In the genomic region with DNA sequence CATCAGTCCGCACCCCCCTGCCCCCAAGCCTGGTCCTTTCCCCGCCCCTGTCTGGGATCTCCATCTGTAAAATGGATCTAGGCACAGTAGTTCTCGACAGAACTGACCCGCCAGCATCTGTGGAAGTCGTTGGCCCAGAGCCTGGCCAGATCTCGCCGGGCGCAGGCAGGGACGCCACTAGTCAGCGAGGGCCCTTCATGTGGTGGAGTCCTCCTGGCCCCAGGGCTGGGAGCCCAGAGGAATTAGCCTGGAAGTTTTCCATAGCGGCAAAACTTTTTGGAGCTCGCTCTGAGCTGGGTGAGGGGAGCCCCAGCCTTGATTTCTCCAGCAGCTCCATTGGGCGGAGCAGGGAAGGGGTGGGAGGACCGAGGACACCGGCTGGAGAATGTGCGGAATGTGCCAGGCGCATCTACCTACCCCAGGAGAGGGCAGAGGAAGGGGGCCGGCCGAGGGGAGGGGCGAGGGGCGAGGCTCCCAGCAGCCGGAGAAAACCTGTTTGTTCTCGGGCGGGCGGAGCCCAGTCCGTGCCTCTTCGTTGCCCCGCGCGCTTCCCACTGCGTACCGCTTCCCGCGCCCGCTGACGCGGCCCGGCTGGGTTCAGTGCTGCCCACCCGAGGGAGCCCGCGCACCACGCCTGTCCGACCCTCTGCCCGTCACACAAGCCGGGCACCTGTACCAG, we compare ENCODE assay signal across 8 mouse cellular contexts. TPM values are rescaled to one million over a fixed set of nuclear protein-coding genes. Genes with fewer than 3 reads are reported as not detected.
DNase-seq lines count a peak whose midpoint lies in the region; ATAC-seq and TF ChIP-seq lines count a peak whose summit lies in the region.

Gene Zfp185, plus strand, starts transcription at position 499 of the 679 bp plus-strand sequence.

- peak within 1 kb of the TSS; percentile 9 for H3K4me3 ChIP-seq in cerebellum, adult 2 months (replicated peaks; ENCODE audit: insufficient read depth, low read depth, low read length)
- H3K4me3 ChIP-seq in embryonic facial prominence, embryonic 12.5 days = peak within 1 kb of the TSS; percentile 34
- H3K4me3 ChIP-seq in heart, embryonic 11.5 days (ENCODE audit: low read depth, low read length) = peak within 1 kb of the TSS; percentile 46
- peak within 1 kb of the TSS; percentile 34 for H3K4me3 ChIP-seq in lung, postnatal 0 days (ENCODE audit: low read depth, low read length)

- H3K9ac ChIP-seq in embryonic facial prominence, embryonic 12.5 days = peak within 1 kb of the TSS; percentile 30
- H3K9ac ChIP-seq in heart, embryonic 11.5 days (ENCODE audit: low read depth, low read length) = peak within 1 kb of the TSS; percentile 46
- no peak within 1 kb of the TSS for H3K9ac ChIP-seq in lung, postnatal 0 days (replicated peaks; ENCODE audit: low read depth)

- no peak within 1 kb of the TSS for H3K27ac ChIP-seq in cerebellum, adult 2 months (ENCODE audit: insufficient read depth, low read length)
- H3K27ac ChIP-seq in embryonic facial prominence, embryonic 12.5 days = no peak within 1 kb of the TSS
- H3K27ac ChIP-seq in heart, embryonic 11.5 days (ENCODE audit: low read depth, low read length) = no peak within 1 kb of the TSS
- H3K27ac ChIP-seq in lung, postnatal 0 days (ENCODE audit: low read length) = no peak within 1 kb of the TSS

- TF ChIP-seq EP300 in lung, postnatal 0 days (IDR thresholded peaks at IDR 0.05) = no peak

- no peak for DNase-seq in cerebellum, adult 2 months
- no peak for DNase-seq in cerebellum, adult 11 months
- peak; percentile 78 for DNase-seq in kidney, adult 9 months
- peak; percentile 67 for DNase-seq in lung, postnatal 0 days (ENCODE audit: low spot score)
- peak; percentile 52 for DNase-seq in retina, embryonic 14.5 days (ENCODE audit: low spot score)

- 8% methylated on average over 29 of the region's 45 CpGs for WGBS in cerebellum, adult 2 months
- 23% methylated on average over 38 of the region's 45 CpGs for WGBS in embryonic facial prominence, embryonic 12.5 days
- WGBS in heart, embryonic 11.5 days (ENCODE audit: insufficient replicate concordance) = 19% methylated on average over 30 of the region's 45 CpGs
- WGBS in lung, postnatal 0 days = 11% methylated on average over 24 of the region's 45 CpGs

- no peaks in the 10 kb centered on the region for H3K27me3 ChIP-seq in cerebellum, adult 2 months (ENCODE audit: control insufficient read depth, insufficient read depth, low read length)
- H3K27me3 ChIP-seq in embryonic facial prominence, embryonic 12.5 days = peaks cover 3% of the 10 kb centered on the region; the same call in 1 of the 2 replicates
- H3K27me3 ChIP-seq in heart, embryonic 11.5 days (ENCODE audit: control insufficient read depth, insufficient read depth, low read length) = peaks cover 12% of the 10 kb centered on the region; the same call in 1 of the 2 replicates
- H3K27me3 ChIP-seq in lung, postnatal 0 days (replicated peaks; ENCODE audit: insufficient read depth, low read length) = no peaks in the 10 kb centered on the region

- no peaks in the 10 kb centered on the region for H3K4me1 ChIP-seq in cerebellum, adult 2 months (ENCODE audit: control insufficient read depth, insufficient read depth, low read length)
- no peaks in the 10 kb centered on the region for H3K4me1 ChIP-seq in embryonic facial prominence, embryonic 12.5 days
- H3K4me1 ChIP-seq in heart, embryonic 11.5 days (ENCODE audit: control insufficient read depth, insufficient read depth, low read length) = no peaks in the 10 kb centered on the region
- no peaks in the 10 kb centered on the region for H3K4me1 ChIP-seq in lung, postnatal 0 days (ENCODE audit: insufficient read depth, low read depth, low read length)

- TF ChIP-seq CTCF in cerebellum, adult 2 months (IDR thresholded peaks at IDR 0.05; ENCODE audit: borderline replicate concordance, insufficient read depth, low read depth, low read length) = no peak
- no peak; the same call in 1 of the 2 replicates for TF ChIP-seq CTCF in lung, postnatal 0 days (IDR thresholded peaks at IDR 0.05)

- no peaks in the 10 kb centered on the region for H3K36me3 ChIP-seq in embryonic facial prominence, embryonic 12.5 days
- H3K36me3 ChIP-seq in heart, embryonic 11.5 days (ENCODE audit: control insufficient read depth, insufficient read depth, low read length) = no peaks in the 10 kb centered on the region
- H3K36me3 ChIP-seq in lung, postnatal 0 days (ENCODE audit: insufficient read depth, low read length) = no peaks in the 10 kb centered on the region

- no peaks in the 10 kb centered on the region for H3K9me3 ChIP-seq in embryonic facial prominence, embryonic 12.5 days
- no peaks in the 10 kb centered on the region for H3K9me3 ChIP-seq in heart, embryonic 11.5 days (replicated peaks; ENCODE audit: control insufficient read depth, low read length)
- no peaks in the 10 kb centered on the region for H3K9me3 ChIP-seq in lung, postnatal 0 days (ENCODE audit: low read length)

- TF ChIP-seq POLR2A in cerebellum, adult 2 months (IDR thresholded peaks at IDR 0.05; ENCODE audit: borderline replicate concordance, insufficient read depth, low read length) = no peak

- peak within 1 kb of the TSS; percentile 57 for H3K4me2 ChIP-seq in embryonic facial prominence, embryonic 12.5 days (replicated peaks)
- H3K4me2 ChIP-seq in heart, embryonic 11.5 days = peak within 1 kb of the TSS; percentile 72
- peak within 1 kb of the TSS; percentile 63 for H3K4me2 ChIP-seq in lung, postnatal 0 days (replicated peaks; ENCODE audit: low read depth, low read length)

- ATAC-seq in embryonic facial prominence, embryonic 12.5 days (ENCODE audit: insufficient number of reproducible peaks, insufficient read depth, low FRiP score, low TSS enrichment) = peak; percentile 82
- ATAC-seq in heart, embryonic 11.5 days (replicated peaks; ENCODE audit: insufficient number of reproducible peaks, low FRiP score, low TSS enrichment) = peak; percentile 71
- ATAC-seq in lung, postnatal 0 days = peak; percentile 89
- ATAC-seq in activated CD4-positive, CD25-positive, alpha-beta regulatory T cell, adult 4 months = no peak

RNA-seq across cellular contexts. Expression of gene Zfp185, which starts in this region (rescaled TPM):
- polyA plus RNA-seq in cerebellum, adult 2 months (2012; rRNA removed) = 0.41 and 0.95 TPM in 2 replicates
- polyA plus RNA-seq in embryonic facial prominence, embryonic 12.5 days (2016; fragmentation: Nextera tagmentation; extraction: Ambion mirVana) = 11.3 TPM in 2 replicates
- polyA plus RNA-seq in heart, embryonic 11.5 days (2014; fragmentation: Nextera tagmentation; extraction: Ambion mirVana) = 6.1 and 6.9 TPM in 2 replicates
- 5.7 and 8.2 TPM in 2 replicates for polyA plus RNA-seq in lung, postnatal 0 days (2015; fragmentation: Nextera tagmentation; extraction: Ambion mirVana)
- polyA plus RNA-seq in activated CD4-positive, CD25-positive, alpha-beta regulatory T cell, adult 4 months (2017; shearing (Covaris generic)) = not detected

Comparison
In these comparisons a context has a peak if more than half of its experiments do, and no peak if none do; other contexts are left out.
1. DNase-seq: peak in kidney, adult 9 months (single experiment), lung, postnatal 0 days (single experiment) and retina, embryonic 14.5 days (single experiment); none in cerebellum, adult 2 months (0 of 2) and cerebellum, adult 11 months (single experiment).
2. Peak in every context shown above with its lines, with median percentiles within 50 percentile points of each other: H3K4me3 ChIP-seq and H3K4me2 ChIP-seq.